Mouse (Mus musculus) erythroblast, embryonic 14.5 days (primary cell): ENCODE data around the gene Pla2g16.

Experiments used
- GATA1 ChIP-seq: IDR thresholded peaks from 2 replicates; pipeline ENCODE4 v1.6.1; 2012; ENCODE audit warnings: low read length, inconsistent platforms, mixed read lengths
- TAL1 ChIP-seq: IDR thresholded peaks from 3 replicates; pipeline ENCODE4 v1.6.1; 2012; ENCODE audit warnings: low read length, inconsistent platforms, mixed read lengths

DNA sequence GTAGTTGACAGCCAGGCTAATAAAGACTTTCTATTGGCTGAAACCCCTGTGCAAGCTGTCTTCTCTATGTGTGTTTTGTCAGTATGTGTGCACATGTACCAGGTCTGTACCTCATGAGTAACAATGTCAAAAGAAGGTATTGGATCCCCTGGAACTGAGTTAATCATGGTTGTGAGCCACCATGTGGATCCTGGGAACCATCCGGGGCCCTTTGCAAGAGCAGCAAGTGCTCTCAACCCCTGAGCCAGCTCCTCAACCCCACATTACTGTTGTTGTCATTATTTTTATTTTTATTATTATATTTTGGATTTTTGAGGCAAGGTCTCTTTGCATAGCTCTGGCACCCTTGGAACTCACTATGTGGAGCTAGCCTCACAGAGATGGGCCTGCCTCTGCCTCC lies 618 bp upstream of the Pla2g16 start:
- TF ChIP-seq TAL1: no peak
- TF ChIP-seq GATA1: no peak
